Comparison of ENCODE assay signal across 8 mouse cellular contexts in genomic region chr15:6708526-6709441, GRCm38 (mm10). TPM values are rescaled to one million over a fixed set of nuclear protein-coding genes. Genes with fewer than 3 reads are reported as not detected.
DNase-seq lines count a peak whose midpoint lies in the region; ATAC-seq lines count a peak whose summit lies in the region.

No protein-coding gene starts in this region.

- H3K9ac ChIP-seq in forebrain, embryonic 13.5 days: peak overlapping the region; percentile 91
- H3K9ac ChIP-seq in hindbrain, embryonic 15.5 days: peak overlapping the region; percentile 94
- peak overlapping the region; percentile 96 for H3K9ac ChIP-seq in midbrain, embryonic 16.5 days (ENCODE audit: low read depth, low read length)

- peak; percentile 31 to 53 for DNase-seq in heart, adult 18-20 months
- no peak for DNase-seq in heart, adult 8-10 months (ENCODE audit: low spot score)
- DNase-seq in cerebellum, adult 11-12 months: peak; percentile 56
- peak; percentile 65 for DNase-seq in liver
- DNase-seq in spleen, postnatal 4 days (ENCODE audit: low spot score in 2 of 2): peak; percentile 35 to 80

- H3K27me3 ChIP-seq in forebrain, embryonic 13.5 days: 0 out of 2 replicates have a peak, but pooled peaks cover 3% of the 10 kb centered on the region
- H3K27me3 ChIP-seq in hindbrain, embryonic 15.5 days: peaks cover 3% of the 10 kb centered on the region; the same call in 1 of the 2 replicates
- H3K27me3 ChIP-seq in midbrain, embryonic 16.5 days (ENCODE audit: control insufficient read depth, insufficient read depth, low read depth, low read length): no peaks in the 10 kb centered on the region

- H3K9me3 ChIP-seq in forebrain, embryonic 13.5 days (replicated peaks): no peaks in the 10 kb centered on the region
- H3K9me3 ChIP-seq in hindbrain, embryonic 15.5 days: no peaks in the 10 kb centered on the region
- H3K9me3 ChIP-seq in midbrain, embryonic 16.5 days (replicated peaks; ENCODE audit: control insufficient read depth, low read length, poor library complexity, severe bottlenecking): no peaks in the 10 kb centered on the region

- no peaks in the 10 kb centered on the region for H3K36me3 ChIP-seq in forebrain, embryonic 13.5 days (ENCODE audit: poor library complexity, severe bottlenecking)
- no peaks in the 10 kb centered on the region for H3K36me3 ChIP-seq in hindbrain, embryonic 15.5 days
- no peaks in the 10 kb centered on the region for H3K36me3 ChIP-seq in midbrain, embryonic 16.5 days (ENCODE audit: control insufficient read depth, insufficient read depth, low read length)

- H3K4me3 ChIP-seq in forebrain, embryonic 13.5 days: peak overlapping the region; percentile 91
- peak overlapping the region; percentile 90 for H3K4me3 ChIP-seq in hindbrain, embryonic 15.5 days
- H3K4me3 ChIP-seq in midbrain, embryonic 16.5 days (ENCODE audit: low read depth, low read length): peak overlapping the region; percentile 96

- H3K27ac ChIP-seq in forebrain, embryonic 13.5 days: peak overlapping the region; percentile 92
- peak overlapping the region; percentile 96 for H3K27ac ChIP-seq in hindbrain, embryonic 15.5 days (replicated peaks)
- peak overlapping the region; percentile 95 for H3K27ac ChIP-seq in midbrain, embryonic 16.5 days (ENCODE audit: low read length)

- peak; percentile 86 for ATAC-seq in forebrain, embryonic 13.5 days
- ATAC-seq in hindbrain, embryonic 15.5 days (ENCODE audit: low FRiP score, low read depth): peak; percentile 90
- ATAC-seq in midbrain, embryonic 16.5 days: peak; percentile 87

- under 1% methylated on average over 78 of the region's 89 CpGs for WGBS in forebrain, embryonic 13.5 days
- under 1% methylated on average over 71 of the region's 89 CpGs for WGBS in hindbrain, embryonic 15.5 days
- WGBS in midbrain, embryonic 16.5 days: 1% methylated on average over 43 of the region's 89 CpGs

- peaks cover 34% of the 10 kb centered on the region for H3K4me1 ChIP-seq in forebrain, embryonic 13.5 days
- peaks cover 29% of the 10 kb centered on the region for H3K4me1 ChIP-seq in hindbrain, embryonic 15.5 days (replicated peaks)
- H3K4me1 ChIP-seq in midbrain, embryonic 16.5 days (ENCODE audit: control insufficient read depth, insufficient read depth, low read length): peaks cover 37% of the 10 kb centered on the region

- peak overlapping the region; percentile 92 for H3K4me2 ChIP-seq in forebrain, embryonic 13.5 days
- peak overlapping the region; percentile 94 for H3K4me2 ChIP-seq in hindbrain, embryonic 15.5 days
- H3K4me2 ChIP-seq in midbrain, embryonic 16.5 days (ENCODE audit: low read length): peak overlapping the region; percentile 81

RNA-seq across cellular contexts. Expression of gene Rictor, which starts 0.6 kb away (rescaled TPM):
- 10 to 100 TPM; 11.6 to 13.1 TPM for total RNA-seq in heart, adult 18-20 months (2021)
- total RNA-seq in heart, adult 8-10 months (2022): 10 to 100 TPM; 10.3 to 12.8 (median 11.7) TPM
- 50.1 and 53.5 TPM in 2 replicates for polyA plus RNA-seq in forebrain, embryonic 13.5 days (2015; fragmentation: Nextera tagmentation; extraction: Ambion mirVana)
- polyA plus RNA-seq in hindbrain, embryonic 15.5 days (2015; fragmentation: Nextera tagmentation; extraction: Ambion mirVana): 47.2 and 49.1 TPM in 2 replicates
- polyA plus RNA-seq in midbrain, embryonic 16.5 days (2015; fragmentation: Nextera tagmentation; extraction: Ambion mirVana): 57.1 and 64.4 TPM in 2 replicates
